Mouse (Mus musculus): Measurements from ENCODE around the gene Fbxo39.

Fbxo39 gene

GRCm38 (mm10) chr11:72314151-72314895 is at the start of gene Fbxo39:
Gene Fbxo39 (plus strand): TSS chr11:72314444.
- in situ Hi-C loops (cut with MboI, MseI): no loop called here

DNA sequence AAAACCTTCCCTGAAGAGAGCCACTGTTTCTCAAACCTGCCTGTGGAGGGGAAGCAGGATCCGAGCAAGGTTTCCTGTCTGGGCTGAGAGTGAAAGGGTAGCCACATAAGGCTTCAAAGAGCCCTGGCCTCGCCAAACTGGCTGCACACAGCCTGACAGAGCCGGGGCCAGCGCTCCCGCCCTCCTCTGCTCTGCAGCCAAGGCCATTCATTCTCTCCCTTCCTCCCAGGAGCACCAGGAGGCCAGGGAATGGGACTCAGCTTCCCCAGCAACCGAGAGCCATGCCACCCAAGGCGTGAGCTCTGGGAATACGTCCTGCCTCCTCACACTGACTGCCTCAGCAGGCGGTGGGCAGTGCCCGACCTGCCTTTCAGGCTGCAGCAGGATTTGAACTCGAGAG is 48.8 kb upstream of the Fbxo39 start:
- in situ Hi-C loops (cut with MboI, MseI): no loop called here

GRCm38 (mm10) chr11:72266207-72266959 is 47.9 kb upstream of the Fbxo39 start:
- in situ Hi-C loops (cut with MboI, MseI): no loop called here

- in situ Hi-C loops (cut with MboI, MseI): no loop called here
Observed at GRCm38 (mm10) chr11:72266960-72267560, 47.2 kb upstream of the Fbxo39 start, which contains the start of gene Slc13a5. Gene Slc13a5 (minus strand): TSS chr11:72267222.

- in situ Hi-C loops (cut with MboI, MseI): no loop called here
Observed at GRCm38 (mm10) chr11:72271761-72272160, 42.5 kb upstream of the Fbxo39 start.

DNA sequence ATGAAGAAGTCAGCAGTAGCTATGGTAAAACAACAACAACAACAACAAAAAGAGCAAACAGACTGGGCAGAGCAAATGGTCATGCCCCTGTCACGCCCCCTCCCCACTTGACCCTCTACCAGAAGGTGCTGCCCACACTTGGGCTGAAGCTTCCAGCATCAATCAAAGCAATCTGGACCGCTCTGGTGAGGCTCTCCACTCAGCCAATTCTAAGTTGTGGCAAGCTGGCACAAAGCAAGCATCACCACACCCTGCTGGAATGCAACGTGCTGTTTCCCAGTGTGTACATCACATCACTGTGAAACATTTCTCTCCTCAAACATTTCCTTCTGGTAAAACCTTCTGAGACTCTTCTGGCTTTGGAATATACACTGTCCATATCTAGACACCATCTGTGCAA is 40.9 kb upstream of the Fbxo39 start:
- in situ Hi-C loops (cut with MboI, MseI): no loop called here

- in situ Hi-C loops (cut with MboI, MseI): no loop called here
Observed at GRCm38 (mm10) chr11:72281143-72281851, 32.9 kb upstream of the Fbxo39 start.

- in situ Hi-C loops (cut with MboI, MseI): no loop called here
Observed at GRCm38 (mm10) chr11:72281852-72282400, 32.3 kb upstream of the Fbxo39 start.

DNA sequence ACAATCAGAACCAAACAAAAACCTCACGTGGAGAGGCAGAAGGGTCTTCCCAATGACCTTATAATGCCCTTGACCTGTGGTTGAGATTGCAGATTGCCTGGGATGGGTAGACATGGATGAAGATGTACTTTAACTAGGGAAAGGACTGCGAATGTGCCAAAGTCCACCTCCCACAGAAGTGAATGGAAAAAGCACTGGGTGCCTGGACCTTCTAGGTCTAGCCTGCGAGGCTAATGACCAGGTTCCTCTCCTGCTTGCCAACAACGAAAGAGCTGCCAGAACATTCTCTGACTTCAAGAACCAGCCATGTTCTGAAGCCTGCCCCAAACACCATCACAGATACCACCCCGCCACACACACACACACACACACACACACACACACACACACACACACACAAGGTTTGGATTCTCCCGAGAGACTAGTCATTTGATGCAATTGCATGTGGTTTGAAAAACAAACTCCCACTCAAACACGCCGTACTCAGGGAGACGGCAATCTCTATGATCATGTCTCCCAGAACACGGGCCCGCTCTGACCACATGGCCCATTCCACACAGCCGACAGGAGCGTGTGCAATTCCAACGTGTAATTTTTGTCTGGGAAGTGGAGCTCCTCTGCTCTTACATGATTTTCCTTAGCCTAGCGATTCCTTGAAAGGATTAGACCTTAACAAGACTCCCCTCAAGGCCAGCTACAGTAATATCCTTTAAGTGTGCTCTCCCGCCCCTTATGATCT is 30.6 kb upstream of the Fbxo39 start:
- in situ Hi-C loops (cut with MboI, MseI): no loop called here

DNA sequence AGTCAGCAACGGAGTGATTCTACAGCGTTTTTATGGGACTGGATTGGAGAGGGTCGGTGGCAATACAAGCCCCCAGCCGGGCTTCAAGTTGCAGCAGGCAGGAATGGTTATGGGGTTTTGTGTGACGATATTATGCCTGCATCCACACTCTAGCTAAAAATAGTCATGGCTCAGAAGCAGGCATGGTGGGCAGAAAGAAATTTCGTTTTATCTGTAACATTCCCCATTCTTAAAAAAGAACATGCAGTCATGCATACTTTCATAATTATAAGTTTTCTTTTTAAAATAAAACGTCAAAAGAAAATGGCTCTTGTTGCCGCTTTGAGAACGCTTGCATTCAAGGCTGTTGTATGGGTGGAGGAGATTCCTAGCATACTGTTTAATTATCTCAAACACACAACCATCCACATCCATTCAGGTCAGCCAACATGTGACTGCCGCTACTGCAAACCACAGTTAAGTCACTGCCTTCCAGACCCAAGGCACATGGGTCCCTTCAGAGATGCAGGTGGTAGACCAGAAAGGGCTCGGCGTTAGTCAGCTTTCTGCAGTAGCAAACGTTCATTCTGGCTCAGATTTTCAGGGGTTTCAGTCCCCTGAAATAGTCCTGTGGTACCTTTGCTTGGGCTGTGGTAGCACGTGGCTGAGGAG is 29.6 kb upstream of the Fbxo39 start:
- in situ Hi-C loops (cut with MboI, MseI): no loop called here

GRCm38 (mm10) chr11:72285971-72286480 is 28.2 kb upstream of the Fbxo39 start:
- in situ Hi-C loops (cut with MboI, MseI): no loop called here

- in situ Hi-C loops (cut with MboI, MseI): no loop called here
Observed at GRCm38 (mm10) chr11:72286651-72287050, 27.6 kb upstream of the Fbxo39 start.

GRCm38 (mm10) chr11:72287126-72287525 is 27.1 kb upstream of the Fbxo39 start:
- in situ Hi-C loops (cut with MboI, MseI): no loop called here

- in situ Hi-C loops (cut with MboI, MseI): no loop called here
Observed at GRCm38 (mm10) chr11:72287543-72287942, 26.7 kb upstream of the Fbxo39 start.

DNA sequence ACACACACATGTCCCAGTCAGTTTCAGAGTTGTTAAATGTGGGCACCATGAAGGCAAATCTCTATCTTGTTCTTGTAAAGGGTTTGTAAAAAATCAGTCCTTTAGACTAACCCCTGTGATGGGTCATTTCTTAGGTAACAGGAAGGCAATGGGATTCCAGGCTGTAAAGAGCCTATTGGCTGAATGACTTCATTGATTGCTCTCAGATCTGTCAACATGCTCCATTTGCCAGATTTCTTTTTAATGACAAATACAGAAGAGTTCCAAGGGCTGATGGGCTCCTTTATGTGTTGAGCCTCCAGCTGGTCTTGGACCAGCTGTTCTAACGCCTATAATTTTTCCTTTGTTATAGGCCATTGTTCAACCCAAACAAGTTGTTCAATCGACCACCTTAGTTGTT is 21.1 kb upstream of the Fbxo39 start:
- in situ Hi-C loops (cut with MboI, MseI): no loop called here

DNA sequence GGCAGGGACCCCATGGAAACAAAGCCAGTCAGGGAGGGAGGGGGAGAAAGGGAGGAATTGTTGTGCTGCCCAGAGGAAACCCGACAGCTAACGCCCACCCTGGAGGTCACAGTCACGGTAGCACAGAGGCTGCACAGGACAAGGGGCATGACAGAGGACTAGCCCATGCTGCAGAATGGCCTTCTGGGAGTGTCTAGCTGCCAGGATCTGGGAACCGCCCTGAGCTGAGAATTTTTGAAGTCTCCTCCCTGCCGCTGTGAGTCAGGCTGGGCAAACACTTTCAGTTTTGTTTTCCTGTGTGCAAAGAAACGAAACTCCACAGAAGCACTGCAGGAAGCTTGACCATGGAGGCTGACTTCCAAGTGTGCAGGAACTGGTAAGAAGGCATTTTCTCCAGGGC is 12.9 kb upstream of the Fbxo39 start, which contains the start of gene Xaf1:
Gene Xaf1 (plus strand): TSS at position 296 of the 400 bp plus-strand sequence.
- in situ Hi-C loops (cut with MboI, MseI): no loop called here

GRCm38 (mm10) chr11:72302230-72302629 is 12.0 kb upstream of the Fbxo39 start:
- in situ Hi-C loops (cut with MboI, MseI): no loop called here

DNA sequence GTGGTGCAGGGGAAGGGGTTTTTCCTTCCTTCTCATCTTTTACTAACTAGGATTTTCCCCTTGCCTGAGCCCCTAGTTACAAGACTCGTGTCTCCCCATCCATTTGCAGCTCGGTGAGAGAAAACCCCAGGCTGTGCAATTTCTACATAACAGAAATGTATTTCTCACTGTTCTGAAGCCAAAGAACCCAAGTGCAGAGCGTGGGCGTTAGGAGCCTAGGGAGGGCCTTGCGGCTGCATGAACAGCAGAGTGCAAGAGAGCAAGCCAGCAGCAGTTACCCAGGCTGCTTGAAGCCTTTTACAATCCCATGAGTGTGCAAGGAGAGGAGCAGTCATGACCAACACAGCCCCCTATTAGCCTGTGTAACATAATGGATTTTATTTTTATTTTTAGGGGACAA is 6.8 kb upstream of the Fbxo39 start:
- in situ Hi-C loops (cut with MboI, MseI): loop anchor here (5.0 kb wide), 1 partner anchor 90 kb away; the partner anchor contains the start of gene Med31

GRCm38 (mm10) chr11:72308982-72309381 is 5.3 kb upstream of the Fbxo39 start:
- in situ Hi-C loops (cut with MboI, MseI): loop anchor here (5.0 kb wide), 1 partner anchor 92 kb away; the partner anchor contains the start of gene Med31

DNA sequence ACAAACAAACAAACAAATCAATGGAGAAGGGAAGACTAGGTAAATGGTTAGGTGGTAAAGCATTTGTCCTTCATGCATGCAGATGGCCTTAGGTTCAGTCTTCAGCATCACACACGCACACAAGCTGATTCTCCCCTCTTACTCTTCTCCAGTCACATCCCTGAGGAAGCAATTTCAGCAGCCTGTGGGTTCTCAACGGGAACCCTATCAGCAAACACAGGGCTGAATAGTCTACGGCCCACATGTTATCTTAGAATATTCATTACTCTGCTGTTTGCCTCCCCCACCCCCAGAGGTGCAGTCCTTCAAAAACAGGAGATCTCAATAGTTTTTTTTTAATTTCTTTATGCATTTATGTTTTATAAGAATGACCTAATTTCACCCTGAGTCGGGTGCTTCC is 3.8 kb upstream of the Fbxo39 start:
- in situ Hi-C loops (cut with MboI, MseI): no loop called here

All from T-helper 2 cell (primary cell).